Mouse (Mus musculus) heart, adult 2 months (tissue): Measurements from ENCODE around the gene Mien1.

ENCODE experiments used
- CTCF ChIP-seq: fragments of 200-600 bp; IDR thresholded peaks from 2 replicates; pipeline ENCODE4 v1.8.1; 2022; ENCODE audit warnings: antibody characterized with exemption, mild to moderate bottlenecking, moderate library complexity
- EP300 ChIP-seq: fragments of 200-500 bp; IDR thresholded peaks from 2 replicates; pipeline ENCODE4 v1.6.1; 2011; ENCODE audit warnings: low read depth, low read length, control low read depth; ENCODE audit not compliant: insufficient read depth
- POLR2A ChIP-seq: fragments of 200-500 bp; IDR thresholded peaks from 2 replicates; pipeline ENCODE4 v1.6.1; 2011; ENCODE audit warnings: mild to moderate bottlenecking, low read depth, low read length, control low read depth; ENCODE audit not compliant: insufficient read depth

- TF ChIP-seq POLR2A (no peak), CTCF (no peak), EP300 (no peak)
Measured at GRCm38 (mm10) chr11:98456945-98457344, 18.2 kb upstream of the Mien1 start.
